Comparison of ENCODE assay signal across 14 mouse cellular contexts in genomic region chr17:65743664-65744330, GRCm38 (mm10). TPM values are rescaled to one million over a fixed set of nuclear protein-coding genes. Genes with fewer than 3 reads are reported as not detected.
DNase-seq lines count a peak whose midpoint lies in the region; ATAC-seq and TF ChIP-seq lines count a peak whose summit lies in the region.
"Had no signal": no experiment of that assay in that cellular context is flagged by ENCODE, and none has a peak within 500 bp of the region (broad histone marks: within the 10 kb centered on the region; RNA-seq: fewer than 3 reads in every experiment).

No protein-coding gene starts in this region.

- no peak for TF ChIP-seq CTCF in midbrain, postnatal 0 days (IDR thresholded peaks at IDR 0.05)

- ATAC-seq in forebrain, embryonic 14.5 days = no peak
- no peak for ATAC-seq in midbrain, postnatal 0 days (ENCODE audit: low FRiP score)
- no peak for ATAC-seq in hindbrain, embryonic 12.5 days (ENCODE audit: low FRiP score)
- ATAC-seq in neural tube, embryonic 13.5 days (ENCODE audit: low read depth) = no peak
- no peak for ATAC-seq in liver, embryonic 12.5 days
- ATAC-seq: lung, postnatal 0 days had no signal

- H3K4me1 ChIP-seq in forebrain, embryonic 10.5 days = peaks cover 29% of the 10 kb centered on the region
- H3K4me1 ChIP-seq in forebrain, embryonic 14.5 days (ENCODE audit: control insufficient read depth, insufficient read depth, low read length) = peaks cover 16% of the 10 kb centered on the region
- H3K4me1 ChIP-seq in midbrain, embryonic 10.5 days = peaks cover 19% of the 10 kb centered on the region
- H3K4me1 ChIP-seq in midbrain, postnatal 0 days (ENCODE audit: insufficient read depth, low read length) = no peaks in the 10 kb centered on the region
- peaks cover 30% of the 10 kb centered on the region for H3K4me1 ChIP-seq in hindbrain, embryonic 12.5 days
- peaks cover 37% of the 10 kb centered on the region for H3K4me1 ChIP-seq in neural tube, embryonic 13.5 days (replicated peaks)
- no peaks in the 10 kb centered on the region for H3K4me1 ChIP-seq in liver, embryonic 12.5 days
- H3K4me1 ChIP-seq: embryonic facial prominence, embryonic 15.5 days had no signal

- peaks cover 23% of the 10 kb centered on the region for H3K36me3 ChIP-seq in forebrain, embryonic 10.5 days (replicated peaks)
- no peaks in the 10 kb centered on the region for H3K36me3 ChIP-seq in forebrain, embryonic 14.5 days (ENCODE audit: control insufficient read depth, insufficient read depth, low read length)
- peaks cover 20% of the 10 kb centered on the region; the same call in 1 of the 2 replicates for H3K36me3 ChIP-seq in midbrain, embryonic 10.5 days
- no peaks in the 10 kb centered on the region for H3K36me3 ChIP-seq in midbrain, postnatal 0 days (ENCODE audit: insufficient read depth, low read length)
- H3K36me3 ChIP-seq in hindbrain, embryonic 12.5 days = no peaks in the 10 kb centered on the region
- 0 out of 2 replicates have a peak, but pooled peaks cover 7% of the 10 kb centered on the region for H3K36me3 ChIP-seq in neural tube, embryonic 13.5 days
- no peaks in the 10 kb centered on the region for H3K36me3 ChIP-seq in liver, embryonic 12.5 days
- H3K36me3 ChIP-seq: embryonic facial prominence, embryonic 15.5 days had no signal

- H3K4me2 ChIP-seq in forebrain, embryonic 14.5 days (ENCODE audit: low read length) = no peak overlapping the region
- no peak overlapping the region for H3K4me2 ChIP-seq in midbrain, postnatal 0 days (ENCODE audit: low read depth, low read length, poor library complexity, severe bottlenecking)
- H3K4me2 ChIP-seq in hindbrain, embryonic 12.5 days (replicated peaks) = no peak overlapping the region
- no peak overlapping the region for H3K4me2 ChIP-seq in neural tube, embryonic 13.5 days
- H3K4me2 ChIP-seq in liver, embryonic 12.5 days = no peak overlapping the region
- H3K4me2 ChIP-seq: embryonic facial prominence, embryonic 15.5 days had no signal

- 0 out of 2 replicates have a peak overlapping the region, but pooled peaks have one; percentile 12 for H3K27ac ChIP-seq in forebrain, embryonic 10.5 days
- no peak overlapping the region for H3K27ac ChIP-seq in forebrain, embryonic 14.5 days (ENCODE audit: low read depth, low read length)
- H3K27ac ChIP-seq in midbrain, embryonic 10.5 days (replicated peaks) = 0 out of 2 replicates have a peak overlapping the region, but pooled peaks have one; percentile 10
- no peak overlapping the region for H3K27ac ChIP-seq in midbrain, postnatal 0 days (ENCODE audit: low read depth, low read length)
- H3K27ac ChIP-seq in hindbrain, embryonic 12.5 days = peak overlapping the region; percentile 66
- peak overlapping the region; percentile 90 for H3K27ac ChIP-seq in neural tube, embryonic 13.5 days (replicated peaks)
- H3K27ac ChIP-seq in liver, embryonic 12.5 days = no peak overlapping the region
- H3K27ac ChIP-seq: embryonic facial prominence, embryonic 15.5 days; gastrocnemius, adult 2 months; heart, embryonic 10.5 days had no signal

- no peaks in the 10 kb centered on the region for H3K27me3 ChIP-seq in forebrain, embryonic 10.5 days (ENCODE audit: poor library complexity, severe bottlenecking)
- H3K27me3 ChIP-seq in forebrain, embryonic 14.5 days (replicated peaks; ENCODE audit: control insufficient read depth, insufficient read depth, low read length) = no peaks in the 10 kb centered on the region
- H3K27me3 ChIP-seq in midbrain, embryonic 10.5 days (ENCODE audit: low read depth, poor library complexity, severe bottlenecking) = no peaks in the 10 kb centered on the region
- H3K27me3 ChIP-seq in midbrain, postnatal 0 days (ENCODE audit: insufficient read depth, low read length) = no peaks in the 10 kb centered on the region
- H3K27me3 ChIP-seq in hindbrain, embryonic 12.5 days = no peaks in the 10 kb centered on the region
- no peaks in the 10 kb centered on the region for H3K27me3 ChIP-seq in neural tube, embryonic 13.5 days
- H3K27me3 ChIP-seq in liver, embryonic 12.5 days (replicated peaks) = no peaks in the 10 kb centered on the region
- H3K27me3 ChIP-seq: embryonic facial prominence, embryonic 15.5 days had no signal

- H3K4me3 ChIP-seq in forebrain, embryonic 10.5 days = no peak overlapping the region
- no peak overlapping the region for H3K4me3 ChIP-seq in forebrain, embryonic 14.5 days (ENCODE audit: low read depth, low read length)
- H3K4me3 ChIP-seq in midbrain, embryonic 10.5 days = no peak overlapping the region
- no peak overlapping the region for H3K4me3 ChIP-seq in midbrain, postnatal 0 days (ENCODE audit: low read depth, low read length)
- H3K4me3 ChIP-seq in hindbrain, embryonic 12.5 days = no peak overlapping the region
- H3K4me3 ChIP-seq in neural tube, embryonic 13.5 days = no peak overlapping the region
- H3K4me3 ChIP-seq in liver, embryonic 12.5 days = no peak overlapping the region
- H3K4me3 ChIP-seq: embryonic facial prominence, embryonic 15.5 days; gastrocnemius, adult 2 months; heart, embryonic 10.5 days had no signal

- DNase-seq in forebrain, embryonic 10.5 days (ENCODE audit: extremely low spot score, low spot score) = no peak
- no peak for DNase-seq in forebrain, embryonic 14.5 days (ENCODE audit: low spot score)
- DNase-seq in midbrain, embryonic 10.5 days (ENCODE audit: low spot score) = no peak
- no peak for DNase-seq in midbrain, postnatal 0 days (ENCODE audit: low spot score)
- DNase-seq in heart, postnatal 4 days = no peak
- DNase-seq: cerebellum, postnatal 25 days; gastrocnemius, adult 2 months; right cerebral cortex, postnatal 4 days had no signal

- 81% methylated on average over 11 of the region's 11 CpGs for WGBS in forebrain, embryonic 10.5 days
- WGBS in forebrain, embryonic 14.5 days = 73% methylated on average over 11 of the region's 11 CpGs
- WGBS in midbrain, embryonic 10.5 days = 88% methylated on average over 11 of the region's 11 CpGs
- WGBS in midbrain, postnatal 0 days = 84% methylated on average over 11 of the region's 11 CpGs
- WGBS in hindbrain, embryonic 12.5 days = 71% methylated on average over 11 of the region's 11 CpGs
- WGBS in neural tube, embryonic 13.5 days = 59% methylated on average over 11 of the region's 11 CpGs
- WGBS in liver, embryonic 12.5 days (ENCODE audit: insufficient replicate concordance) = 70% methylated on average over 11 of the region's 11 CpGs

- H3K9me3 ChIP-seq in forebrain, embryonic 10.5 days = peaks cover 12% of the 10 kb centered on the region
- no peaks in the 10 kb centered on the region for H3K9me3 ChIP-seq in forebrain, embryonic 14.5 days (replicated peaks; ENCODE audit: control insufficient read depth, low read length)
- H3K9me3 ChIP-seq in midbrain, embryonic 10.5 days (replicated peaks) = peaks cover 3% of the 10 kb centered on the region; the same call in 1 of the 2 replicates
- H3K9me3 ChIP-seq in midbrain, postnatal 0 days (ENCODE audit: low read length) = no peaks in the 10 kb centered on the region
- no peaks in the 10 kb centered on the region for H3K9me3 ChIP-seq in hindbrain, embryonic 12.5 days (replicated peaks)
- no peaks in the 10 kb centered on the region for H3K9me3 ChIP-seq in neural tube, embryonic 13.5 days
- no peaks in the 10 kb centered on the region for H3K9me3 ChIP-seq in liver, embryonic 12.5 days (replicated peaks)
- H3K9me3 ChIP-seq: embryonic facial prominence, embryonic 15.5 days; heart, embryonic 10.5 days had no signal

- no peak overlapping the region for H3K9ac ChIP-seq in forebrain, embryonic 14.5 days (ENCODE audit: low read length)
- no peak overlapping the region for H3K9ac ChIP-seq in midbrain, postnatal 0 days (replicated peaks; ENCODE audit: low read length, poor library complexity, severe bottlenecking)
- no peak overlapping the region for H3K9ac ChIP-seq in hindbrain, embryonic 12.5 days
- no peak overlapping the region for H3K9ac ChIP-seq in neural tube, embryonic 13.5 days
- no peak overlapping the region for H3K9ac ChIP-seq in liver, embryonic 12.5 days
- H3K9ac ChIP-seq: embryonic facial prominence, embryonic 15.5 days had no signal

RNA-seq across cellular contexts. Expression of gene Rab31, which starts 28.8 kb away (rescaled TPM):
- polyA plus RNA-seq in forebrain, embryonic 10.5 days (2016; fragmentation: Nextera tagmentation; extraction: Ambion mirVana) = 58.6 and 64.7 TPM in 2 replicates
- 88.8 and 92.6 TPM in 2 replicates for polyA plus RNA-seq in forebrain, embryonic 14.5 days (2014; fragmentation: Nextera tagmentation; extraction: Ambion mirVana)
- polyA plus RNA-seq in midbrain, embryonic 10.5 days (2016; fragmentation: Nextera tagmentation; extraction: Ambion mirVana) = 62.5 and 67.3 TPM in 2 replicates
- 81.1 and 88.1 TPM in 2 replicates for total RNA-seq in midbrain, postnatal 0 days (2014; rRNA removed)
- polyA plus RNA-seq in midbrain, postnatal 0 days (2015; fragmentation: Nextera tagmentation; extraction: Ambion mirVana) = 66.8 and 67.6 TPM in 2 replicates
- polyA plus RNA-seq in hindbrain, embryonic 12.5 days (2016; fragmentation: Nextera tagmentation; extraction: Ambion mirVana) = 74.7 and 76.9 TPM in 2 replicates
- polyA plus RNA-seq in neural tube, embryonic 13.5 days (2015; fragmentation: Nextera tagmentation; extraction: Ambion mirVana) = 65.5 and 71.7 TPM in 2 replicates
- total RNA-seq in heart, postnatal 4 days (2021) = 10 to 100 TPM; 39.7 to 42.5 TPM
- 7.0 and 7.7 TPM in 2 replicates for polyA plus RNA-seq in liver, embryonic 12.5 days (2016; fragmentation: Nextera tagmentation; extraction: Ambion mirVana)

RNA-seq across cellular contexts. Expression of gene Ppp4r1, which starts 38.6 kb away (rescaled TPM):
- polyA plus RNA-seq in forebrain, embryonic 10.5 days (2016; fragmentation: Nextera tagmentation; extraction: Ambion mirVana) = 61.5 and 66.0 TPM in 2 replicates
- 37.1 and 43.4 TPM in 2 replicates for polyA plus RNA-seq in forebrain, embryonic 14.5 days (2014; fragmentation: Nextera tagmentation; extraction: Ambion mirVana)
- polyA plus RNA-seq in midbrain, embryonic 10.5 days (2016; fragmentation: Nextera tagmentation; extraction: Ambion mirVana) = 58.2 and 60.7 TPM in 2 replicates
- total RNA-seq in midbrain, postnatal 0 days (2014; rRNA removed) = 45.6 and 58.3 TPM in 2 replicates
- polyA plus RNA-seq in midbrain, postnatal 0 days (2015; fragmentation: Nextera tagmentation; extraction: Ambion mirVana) = 24.2 and 28.6 TPM in 2 replicates
- 60.8 and 60.9 TPM in 2 replicates for polyA plus RNA-seq in hindbrain, embryonic 12.5 days (2016; fragmentation: Nextera tagmentation; extraction: Ambion mirVana)
- 44.7 and 46.0 TPM in 2 replicates for polyA plus RNA-seq in neural tube, embryonic 13.5 days (2015; fragmentation: Nextera tagmentation; extraction: Ambion mirVana)
- 10 to 100 TPM; 79.8 to 83.0 TPM for total RNA-seq in heart, postnatal 4 days (2021)
- polyA plus RNA-seq in liver, embryonic 12.5 days (2016; fragmentation: Nextera tagmentation; extraction: Ambion mirVana) = 17.9 and 18.1 TPM in 2 replicates

Comparison
In these comparisons a context has a peak if more than half of its experiments do, and no peak if none do; other contexts are left out.
1. H3K27ac ChIP-seq: peak in forebrain, embryonic 10.5 days (single experiment), midbrain, embryonic 10.5 days (single experiment), hindbrain, embryonic 12.5 days (single experiment) and neural tube, embryonic 13.5 days (single experiment); none in forebrain, embryonic 14.5 days (single experiment), midbrain, postnatal 0 days (single experiment) and liver, embryonic 12.5 days (single experiment).